Mouse (Mus musculus) E14TG2a.4 (cell line): ENCODE results near the gene Mpeg1.

Experiments
- CTCF ChIP-seq: conservative IDR thresholded peaks from 2 replicates; pipeline ENCODE4 v1.5.1; 2014; ENCODE audit warnings: low read length
- POU5F1 ChIP-seq: IDR thresholded peaks from 2 replicates; pipeline ENCODE4 v1.6.1; 2014; ENCODE audit warnings: low read length, borderline replicate concordance

GRCm38 (mm10) chr19:12427605-12428004, 33.0 kb upstream of the Mpeg1 start, which contains the start of gene Pfpl:
- TF ChIP-seq CTCF (no peak), POU5F1 (no peak)
